Mouse (Mus musculus): ENCODE measurements around the gene Gtf2ird2.

Gene Gtf2ird2

GRCm38 (mm10) chr5:134182735-134183134, 1.1 kb upstream of the Gtf2ird2 start:
- no peak for DNase-seq (ENCODE audit: low spot score in 2 of 2)

GRCm38 (mm10) chr5:134183162-134183561, 657 bp upstream of the Gtf2ird2 start:
- no peak for DNase-seq (ENCODE audit: low spot score in 2 of 2)

GRCm38 (mm10) chr5:134186059-134186458, 2.2 kb downstream of the Gtf2ird2 start:
- DNase-seq (ENCODE audit: low spot score in 2 of 2), result no peak

GRCm38 (mm10) chr5:134186961-134187731, 3.3 kb downstream of the Gtf2ird2 start:
- peak; percentile 29 to 52 for DNase-seq (ENCODE audit: low spot score in 2 of 2)

- no peak for DNase-seq (ENCODE audit: low spot score in 2 of 2)
Measured at GRCm38 (mm10) chr5:134188571-134188970, 4.8 kb downstream of the Gtf2ird2 start.

GRCm38 (mm10) chr5:134193664-134194063, 9.8 kb downstream of the Gtf2ird2 start:
- DNase-seq (ENCODE audit: low spot score in 2 of 2), result no peak

- no peak for DNase-seq (ENCODE audit: low spot score in 2 of 2)
Measured at GRCm38 (mm10) chr5:134206721-134207120, 22.9 kb downstream of the Gtf2ird2 start.

GRCm38 (mm10) chr5:134209931-134210554, 26.2 kb downstream of the Gtf2ird2 start:
- DNase-seq (ENCODE audit: low spot score in 2 of 2), result no peak

- DNase-seq (ENCODE audit: low spot score in 2 of 2), result no peak
Measured at GRCm38 (mm10) chr5:134214021-134214806, 30.4 kb downstream of the Gtf2ird2 start.

- DNase-seq (ENCODE audit: low spot score in 2 of 2), result no peak
Measured at GRCm38 (mm10) chr5:134217900-134218299, 34.1 kb downstream of the Gtf2ird2 start.

- no peak for DNase-seq (ENCODE audit: low spot score in 2 of 2)
Measured at GRCm38 (mm10) chr5:134221278-134221677, 37.5 kb downstream of the Gtf2ird2 start.

GRCm38 (mm10) chr5:134221708-134222150, 37.9 kb downstream of the Gtf2ird2 start:
- DNase-seq (ENCODE audit: low spot score in 2 of 2), result no peak

GRCm38 (mm10) chr5:134225110-134225901, 41.5 kb downstream of the Gtf2ird2 start:
- no peak for DNase-seq (ENCODE audit: low spot score in 2 of 2)

GRCm38 (mm10) chr5:134226946-134227345, 43.1 kb downstream of the Gtf2ird2 start:
- DNase-seq (ENCODE audit: low spot score in 2 of 2), result no peak

GRCm38 (mm10) chr5:134227574-134228248, 43.9 kb downstream of the Gtf2ird2 start:
- DNase-seq (ENCODE audit: low spot score in 2 of 2), result no peak

- no peak for DNase-seq (ENCODE audit: low spot score in 2 of 2)
Measured at GRCm38 (mm10) chr5:134228249-134228638, 44.4 kb downstream of the Gtf2ird2 start.

GRCm38 (mm10) chr5:134229391-134229790, 45.6 kb downstream of the Gtf2ird2 start, which contains the start of gene Ncf1:
Gene Ncf1, minus strand, starts transcription at chr5:134229625.
- DNase-seq (ENCODE audit: low spot score in 2 of 2), result no peak

GRCm38 (mm10) chr5:134231376-134231775, 47.6 kb downstream of the Gtf2ird2 start:
- DNase-seq (ENCODE audit: low spot score in 2 of 2), result no peak

- no peak for DNase-seq (ENCODE audit: low spot score in 2 of 2)
Measured at GRCm38 (mm10) chr5:134232111-134232510, 48.3 kb downstream of the Gtf2ird2 start.

- no peak for DNase-seq (ENCODE audit: low spot score in 2 of 2)
Measured at GRCm38 (mm10) chr5:134232568-134232967, 48.7 kb downstream of the Gtf2ird2 start.

GRCm38 (mm10) chr5:134233244-134233651, 49.4 kb downstream of the Gtf2ird2 start:
- DNase-seq (ENCODE audit: low spot score in 2 of 2), result no peak
